Mouse (Mus musculus) hindbrain, embryonic 10.5 days (tissue): ENCODE measurements around the gene H3f3a. TPM values are rescaled to one million over a fixed set of nuclear protein-coding genes. Genes with fewer than 3 reads are reported as not detected.
"Not testable (repeated sequence)": the region's sequence is repeated elsewhere in the genome, so short reads cannot be mapped to it uniquely, and the experiment has no call there.

ENCODE experiments used
- DNase-seq: peaks from one replicate; pipeline ENCODE4 v3.0.0-alpha.2; 2017; ENCODE audit warnings: low spot score
- H3K27ac ChIP-seq: fragments of 300-500 bp; sonication (generic); 2 replicates; pipeline ENCODE4 v1.5.1; 2016; ENCODE audit warnings: mild to moderate bottlenecking, moderate library complexity
- H3K27me3 ChIP-seq: fragments of 300-500 bp; sonication (generic); 2 replicates; pipeline ENCODE4 v1.6.1; 2016; ENCODE audit warnings: mild to moderate bottlenecking; ENCODE audit not compliant: poor library complexity, insufficient read depth, severe bottlenecking
- H3K36me3 ChIP-seq: fragments of 300-500 bp; sonication (generic); 2 replicates; pipeline ENCODE4 v1.6.1; 2016; ENCODE audit warnings: mild to moderate bottlenecking, moderate library complexity
- H3K4me1 ChIP-seq: fragments of 300-500 bp; sonication (generic); replicated peaks from 2 replicates; pipeline ENCODE4 v1.6.1; 2016; ENCODE audit warnings: mild to moderate bottlenecking
- H3K4me3 ChIP-seq: fragments of 300-500 bp; sonication (generic); 2 replicates; pipeline ENCODE4 v1.5.1; 2016; ENCODE audit warnings: mild to moderate bottlenecking, moderate library complexity
- H3K9me3 ChIP-seq: fragments of 300-500 bp; sonication (generic); 2 replicates; pipeline ENCODE4 v1.6.1; 2016; ENCODE audit warnings: mild to moderate bottlenecking, moderate library complexity
- WGBS: fragments of 180-500 bp; shearing (Covaris S2); methylation state at CpG from one replicate; pipeline ENCODE4 v1.1.7; 2016; 5-methylcytosine and 5-hydroxymethylcytosine counted together
- polyA plus RNA-seq: library from polyadenylated mRNA; unstranded; fragments of >200 nt; fragmentation: Nextera tagmentation; extraction: Ambion mirVana; gene quantifications from 2 replicates; pipeline ENCODE4 v1.2.1, GENCODE M21; 2016

The H3f3a gene
- polyA plus RNA-seq, 1 experiment from 2014 or later: 3,181 TPM

GRCm38 (mm10) chr1:180836467-180836866 is 22.7 kb upstream of the H3f3a start:
- H3K27me3 ChIP-seq, H3K4me3 ChIP-seq, H3K4me1 ChIP-seq, H3K36me3 ChIP-seq, H3K9me3 ChIP-seq, DNase-seq, H3K27ac ChIP-seq: not testable (repeated sequence)
- WGBS: 88% methylated on average over 8 of the region's 8 CpGs

GRCm38 (mm10) chr1:180835273-180836015 is 21.7 kb upstream of the H3f3a start:
- no peaks in the 10 kb centered on the region for H3K36me3 ChIP-seq
- no peaks in the 10 kb centered on the region for H3K9me3 ChIP-seq
- no peak overlapping the region for H3K27ac ChIP-seq
- WGBS: 85% methylated on average over 10 of the region's 10 CpGs
- DNase-seq: no peak
- peaks cover under 1% of the 10 kb centered on the region; the same call in 1 of the 2 replicates for H3K4me1 ChIP-seq
- no peaks in the 10 kb centered on the region for H3K27me3 ChIP-seq
- H3K4me3 ChIP-seq: no peak overlapping the region

GRCm38 (mm10) chr1:180830588-180831346 is 17.0 kb upstream of the H3f3a start:
- H3K27me3 ChIP-seq: no peaks in the 10 kb centered on the region
- H3K9me3 ChIP-seq: no peaks in the 10 kb centered on the region
- H3K4me1 ChIP-seq: peaks cover 8% of the 10 kb centered on the region; the same call in 1 of the 2 replicates
- WGBS: 71% methylated on average over 14 of the region's 14 CpGs
- H3K36me3 ChIP-seq: no peaks in the 10 kb centered on the region
- no peak overlapping the region for H3K4me3 ChIP-seq
- H3K27ac ChIP-seq: no peak overlapping the region
- DNase-seq: no peak

GRCm38 (mm10) chr1:180830175-180830574 is 16.4 kb upstream of the H3f3a start:
- Histone ChIP-seq H3K27ac (no peak overlapping the region), H3K27me3 (no peaks in the 10 kb centered on the region), H3K4me3 (no peak overlapping the region), H3K4me1 (peaks cover 8% of the 10 kb centered on the region; the same call in 1 of the 2 replicates), H3K9me3 (no peaks in the 10 kb centered on the region), H3K36me3 (no peaks in the 10 kb centered on the region)
- DNase-seq: no peak
- WGBS: 86% methylated on average over 11 of the region's 11 CpGs

GRCm38 (mm10) chr1:180829775-180830174 is 16.0 kb upstream of the H3f3a start:
- Histone ChIP-seq H3K9me3 (no peaks in the 10 kb centered on the region), H3K27ac (no peak overlapping the region), H3K27me3 (no peaks in the 10 kb centered on the region), H3K36me3 (no peaks in the 10 kb centered on the region), H3K4me3 (no peak overlapping the region), H3K4me1 (peaks cover 8% of the 10 kb centered on the region; the same call in 1 of the 2 replicates)
- WGBS: 88% methylated on average over 11 of the region's 11 CpGs
- DNase-seq: no peak

GRCm38 (mm10) chr1:180826634-180827033 is 12.9 kb upstream of the H3f3a start:
- Histone ChIP-seq H3K4me3 (no peak overlapping the region), H3K9me3 (no peaks in the 10 kb centered on the region), H3K27me3 (no peaks in the 10 kb centered on the region), H3K36me3 (no peaks in the 10 kb centered on the region), H3K27ac (no peak overlapping the region), H3K4me1 (peaks cover 8% of the 10 kb centered on the region; the same call in 1 of the 2 replicates)
- 94% methylated on average over 4 of the region's 4 CpGs for WGBS
- no peak for DNase-seq

- 0 out of 2 replicates have a peak, but pooled peaks cover under 1% of the 10 kb centered on the region for H3K4me1 ChIP-seq
- WGBS: 79% methylated on average over 3 of the region's 3 CpGs
- H3K9me3 ChIP-seq: no peaks in the 10 kb centered on the region
- H3K4me3 ChIP-seq: no peak overlapping the region
- H3K27ac ChIP-seq: no peak overlapping the region
- H3K27me3 ChIP-seq: no peaks in the 10 kb centered on the region
- no peak for DNase-seq
- H3K36me3 ChIP-seq: no peaks in the 10 kb centered on the region
Observed at GRCm38 (mm10) chr1:180824721-180825120, 11.0 kb upstream of the H3f3a start.

GRCm38 (mm10) chr1:180823716-180824115 is 10.0 kb upstream of the H3f3a start:
- H3K4me3 ChIP-seq: no peak overlapping the region
- H3K4me1 ChIP-seq: no peaks in the 10 kb centered on the region
- 84% methylated on average over 3 of the region's 3 CpGs for WGBS

GRCm38 (mm10) chr1:180822276-180822675 is 8.5 kb upstream of the H3f3a start:
- Histone ChIP-seq H3K9me3 (no peaks in the 10 kb centered on the region), H3K27me3 (no peaks in the 10 kb centered on the region), H3K36me3 (no peaks in the 10 kb centered on the region), H3K4me3 (no peak overlapping the region), H3K4me1 (no peaks in the 10 kb centered on the region), H3K27ac (no peak overlapping the region)
- WGBS: 90% methylated on average over 5 of the region's 5 CpGs
- no peak for DNase-seq

More at GRCm38 (mm10) chr1:180823716-180824115, 10.0 kb upstream of the H3f3a start:
- Histone ChIP-seq H3K9me3 (no peaks in the 10 kb centered on the region), H3K36me3 (no peaks in the 10 kb centered on the region), H3K27me3 (no peaks in the 10 kb centered on the region), H3K27ac (no peak overlapping the region)
- no peak for DNase-seq

- Histone ChIP-seq H3K27me3 (no peaks in the 10 kb centered on the region), H3K4me3 (no peak overlapping the region), H3K4me1 (no peaks in the 10 kb centered on the region), H3K27ac (no peak overlapping the region), H3K9me3 (no peaks in the 10 kb centered on the region), H3K36me3 (no peaks in the 10 kb centered on the region)
- no peak for DNase-seq
- WGBS: 88% methylated on average over 6 of the region's 6 CpGs
Observed at GRCm38 (mm10) chr1:180821101-180821500, 7.4 kb upstream of the H3f3a start.

GRCm38 (mm10) chr1:180818000-180818399 is 4.3 kb upstream of the H3f3a start:
- Histone ChIP-seq H3K27ac (no peak overlapping the region), H3K4me3 (no peak overlapping the region), H3K9me3 (no peaks in the 10 kb centered on the region), H3K36me3 (no peaks in the 10 kb centered on the region), H3K4me1 (peaks cover 26% of the 10 kb centered on the region), H3K27me3 (no peaks in the 10 kb centered on the region)
- DNase-seq: no peak
- 76% methylated on average over 2 of the region's 2 CpGs for WGBS

GRCm38 (mm10) chr1:180815371-180816024 is 1.8 kb upstream of the H3f3a start:
- H3K27ac ChIP-seq: peak overlapping the region; percentile 72
- H3K36me3 ChIP-seq: peaks cover 7% of the 10 kb centered on the region
- no peak for DNase-seq
- peaks cover 36% of the 10 kb centered on the region for H3K4me1 ChIP-seq
- H3K9me3 ChIP-seq: no peaks in the 10 kb centered on the region
- 52% methylated on average over 12 of the region's 12 CpGs for WGBS
- H3K27me3 ChIP-seq: no peaks in the 10 kb centered on the region
- peak overlapping the region; percentile 24; the same call in 1 of the 2 replicates for H3K4me3 ChIP-seq
